Mouse (Mus musculus) large intestine, adult 2 months (tissue): Measurements from ENCODE around the gene Card11. TPM values are rescaled to one million over a fixed set of nuclear protein-coding genes. Genes with fewer than 3 reads are reported as not detected.

Experiments
- DNase-seq: peaks from one replicate; pipeline ENCODE4 v3.0.0-alpha.2; 2012; ENCODE audit warnings: low read depth, low spot score
- WGBS: fragments of 180-500 bp; shearing (Covaris S2); methylation state at CpG from one replicate; pipeline ENCODE4 v1.1.7; 2018; 5-methylcytosine and 5-hydroxymethylcytosine counted together
- polyA plus RNA-seq: library from polyadenylated mRNA; depleted of rRNA; stranded (reverse); fragments of >200 nt; gene quantifications from 2 replicates; pipeline ENCODE4 v1.2.3, GENCODE M21; 2012

Card11 gene
- polyA plus RNA-seq, 1 experiment, result 14.8 TPM

- 45% methylated on average over 8 of the region's 8 CpGs for WGBS
- DNase-seq, result no peak
Observed at GRCm38 (mm10) chr5:140857432-140858154, 142.8 kb downstream of the Card11 start.

- WGBS, result 55% methylated on average over 11 of the region's 11 CpGs
- no peak for DNase-seq
Observed at GRCm38 (mm10) chr5:140855909-140856530, 144.4 kb downstream of the Card11 start.

- DNase-seq, result no peak
- 89% methylated on average over 4 of the region's 4 CpGs for WGBS
Observed at GRCm38 (mm10) chr5:140854700-140855099, 145.7 kb downstream of the Card11 start.

GRCm38 (mm10) chr5:140853723-140854122, 146.7 kb downstream of the Card11 start:
- WGBS, result 65% methylated on average over 5 of the region's 5 CpGs
- DNase-seq, result no peak

- DNase-seq, result no peak
- 42% methylated on average over 12 of the region's 12 CpGs for WGBS
Observed at GRCm38 (mm10) chr5:140852435-140852996, 147.9 kb downstream of the Card11 start.

- DNase-seq, result no peak
- 23% methylated on average over 5 of the region's 5 CpGs for whole genome bisulfite sequencing
Observed at GRCm38 (mm10) chr5:140847300-140847729, 153.1 kb downstream of the Card11 start.

- no peak for DNase-seq
- 75% methylated on average over 4 of the region's 4 CpGs for WGBS
Observed at GRCm38 (mm10) chr5:140841942-140842341, 158.4 kb downstream of the Card11 start.

GRCm38 (mm10) chr5:140831064-140831431, 169.3 kb downstream of the Card11 start:
- 80% methylated on average over 8 of the region's 8 CpGs for WGBS
- DNase-seq, result no peak

GRCm38 (mm10) chr5:140830314-140831063, 169.9 kb downstream of the Card11 start, which contains the start of gene Gna12:
Gene Gna12, minus strand, starts transcription at chr5:140830431.
- DNase-seq, result peak; percentile 98
- WGBS, result 2% methylated on average over 49 of the region's 49 CpGs

- DNase-seq, result no peak
- WGBS, result 2% methylated on average over 58 of the region's 58 CpGs
Observed at GRCm38 (mm10) chr5:140829911-140830294, 170.5 kb downstream of the Card11 start.

GRCm38 (mm10) chr5:140829081-140829910, 171.1 kb downstream of the Card11 start:
- DNase-seq, result no peak

GRCm38 (mm10) chr5:140828363-140828762, 172.0 kb downstream of the Card11 start:
- DNase-seq, result no peak
- WGBS, result 41% methylated on average over 2 of the region's 2 CpGs

More at GRCm38 (mm10) chr5:140829081-140829910, 171.1 kb downstream of the Card11 start:
- 33% methylated on average over 18 of the region's 18 CpGs for WGBS

- no peak for DNase-seq
- WGBS, result 51% methylated on average over 8 of the region's 8 CpGs
Observed at GRCm38 (mm10) chr5:140827896-140828295, 172.5 kb downstream of the Card11 start.

GRCm38 (mm10) chr5:140827413-140827812, 173.0 kb downstream of the Card11 start:
- 58% methylated on average over 2 of the region's 2 CpGs for WGBS

GRCm38 (mm10) chr5:140826796-140827195, 173.6 kb downstream of the Card11 start:
- 71% methylated on average over 1 of the region's 1 CpGs for WGBS
- no peak for DNase-seq

More at GRCm38 (mm10) chr5:140827413-140827812, 173.0 kb downstream of the Card11 start:
- no peak for DNase-seq

- no peak for DNase-seq
- 97% methylated on average over 1 of the region's 1 CpGs for WGBS
Observed at GRCm38 (mm10) chr5:140826118-140826517, 174.3 kb downstream of the Card11 start.

- WGBS, result 72% methylated on average over 7 of the region's 7 CpGs
Observed at GRCm38 (mm10) chr5:140824126-140824525, 176.3 kb downstream of the Card11 start.

GRCm38 (mm10) chr5:140823386-140823785, 177.0 kb downstream of the Card11 start:
- DNase-seq, result no peak
- WGBS, result 95% methylated on average over 2 of the region's 2 CpGs

More at GRCm38 (mm10) chr5:140824126-140824525, 176.3 kb downstream of the Card11 start:
- no peak for DNase-seq
